Mouse (Mus musculus) liver, embryonic 15.5 days (tissue): ENCODE data around the gene Egfr. TPM values are rescaled to one million over a fixed set of nuclear protein-coding genes. Genes with fewer than 3 reads are reported as not detected.

Source experiments
- ATAC-seq: fragments of 200-750 bp; cut with Nextera tagmentation; 2 replicates; pipeline ENCODE4 v1.8.0; 2017; ENCODE audit warnings: moderate number of reproducible peaks, mild to moderate bottlenecking, moderate library complexity; ENCODE audit not compliant: insufficient read depth
- H3K27ac ChIP-seq: fragments of 300-500 bp; sonication (generic); replicated peaks from 2 replicates; pipeline ENCODE4 v1.5.1; 2015; ENCODE audit warnings: mild to moderate bottlenecking, inconsistent platforms
- H3K27me3 ChIP-seq: fragments of 300-500 bp; sonication (generic); 2 replicates; pipeline ENCODE4 v1.6.1; 2015; ENCODE audit warnings: mild to moderate bottlenecking, inconsistent platforms
- H3K36me3 ChIP-seq: fragments of 300-500 bp; sonication (generic); replicated peaks from 2 replicates; pipeline ENCODE4 v1.6.1; 2015; ENCODE audit warnings: moderate library complexity, mild to moderate bottlenecking, inconsistent platforms
- H3K4me1 ChIP-seq: fragments of 300-500 bp; sonication (generic); replicated peaks from 2 replicates; pipeline ENCODE4 v1.6.1; 2015; ENCODE audit warnings: inconsistent platforms
- H3K4me2 ChIP-seq: fragments of 300-500 bp; sonication (generic); 2 replicates; pipeline ENCODE4 v1.6.1; 2015; ENCODE audit warnings: moderate library complexity, mild to moderate bottlenecking, inconsistent platforms
- H3K4me3 ChIP-seq: fragments of 300-500 bp; sonication (generic); replicated peaks from 2 replicates; pipeline ENCODE4 v1.5.1; 2015; ENCODE audit warnings: mild to moderate bottlenecking, inconsistent platforms
- H3K9ac ChIP-seq: fragments of 300-500 bp; sonication (generic); 2 replicates; pipeline ENCODE4 v1.6.1; 2015; ENCODE audit warnings: moderate library complexity, mild to moderate bottlenecking, inconsistent platforms
- H3K9me3 ChIP-seq: fragments of 300-500 bp; sonication (generic); replicated peaks from 2 replicates; pipeline ENCODE4 v1.6.1; 2016; ENCODE audit warnings: inconsistent platforms
- WGBS: fragments of 180-500 bp; shearing (Covaris S2); methylation state at CpG from one replicate; pipeline ENCODE4 v1.1.7; 2015; ENCODE audit warnings: mixed read lengths; ENCODE audit not compliant: insufficient replicate concordance; 5-methylcytosine and 5-hydroxymethylcytosine counted together
- polyA plus RNA-seq: library from polyadenylated mRNA; unstranded; fragments of >200 nt; fragmentation: Nextera tagmentation; extraction: Ambion mirVana; gene quantifications from 2 replicates; pipeline ENCODE4 v1.2.1, GENCODE M21; 2015

The Egfr gene
- polyA plus RNA-seq, 1 experiment from 2014 or later = 1.1 TPM

DNA sequence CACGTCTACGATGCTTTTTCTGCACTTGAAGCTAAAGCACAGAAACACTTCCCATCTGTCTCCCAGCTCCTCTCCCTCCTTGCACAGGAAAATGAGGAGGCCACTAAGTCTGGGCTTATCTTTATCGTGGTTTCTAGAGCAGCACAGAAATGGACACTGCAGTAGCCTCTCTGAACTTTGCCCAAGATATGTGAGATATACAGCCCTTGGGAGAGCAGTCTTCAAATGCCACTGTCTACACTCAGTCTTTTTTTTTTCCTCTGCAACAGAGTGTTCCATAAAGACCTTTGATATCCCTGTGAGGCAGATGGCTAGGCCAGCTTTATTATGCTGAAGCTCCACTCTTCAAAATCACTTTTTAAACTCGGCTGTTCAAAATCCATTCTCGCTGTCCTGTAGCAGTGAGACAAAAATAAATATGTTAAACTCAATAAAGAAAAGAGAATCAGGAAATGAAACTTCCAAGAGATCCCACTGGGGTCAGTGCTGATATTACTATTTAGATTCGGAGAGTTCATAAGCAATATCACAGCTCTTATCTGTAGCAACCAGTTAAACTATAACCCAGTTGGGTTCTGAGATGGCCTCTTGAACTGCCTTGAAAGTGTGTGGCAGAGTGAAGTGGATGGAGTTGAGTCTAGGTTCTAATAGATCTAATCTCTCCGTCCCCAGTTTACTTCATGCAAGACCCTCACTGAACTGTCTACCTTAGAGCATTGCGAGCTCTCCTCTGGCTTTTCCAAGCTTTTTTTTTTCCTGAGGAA is 148.8 kb downstream of the Egfr start:
- H3K27ac ChIP-seq = no peak overlapping the region
- ATAC-seq = no peak

DNA sequence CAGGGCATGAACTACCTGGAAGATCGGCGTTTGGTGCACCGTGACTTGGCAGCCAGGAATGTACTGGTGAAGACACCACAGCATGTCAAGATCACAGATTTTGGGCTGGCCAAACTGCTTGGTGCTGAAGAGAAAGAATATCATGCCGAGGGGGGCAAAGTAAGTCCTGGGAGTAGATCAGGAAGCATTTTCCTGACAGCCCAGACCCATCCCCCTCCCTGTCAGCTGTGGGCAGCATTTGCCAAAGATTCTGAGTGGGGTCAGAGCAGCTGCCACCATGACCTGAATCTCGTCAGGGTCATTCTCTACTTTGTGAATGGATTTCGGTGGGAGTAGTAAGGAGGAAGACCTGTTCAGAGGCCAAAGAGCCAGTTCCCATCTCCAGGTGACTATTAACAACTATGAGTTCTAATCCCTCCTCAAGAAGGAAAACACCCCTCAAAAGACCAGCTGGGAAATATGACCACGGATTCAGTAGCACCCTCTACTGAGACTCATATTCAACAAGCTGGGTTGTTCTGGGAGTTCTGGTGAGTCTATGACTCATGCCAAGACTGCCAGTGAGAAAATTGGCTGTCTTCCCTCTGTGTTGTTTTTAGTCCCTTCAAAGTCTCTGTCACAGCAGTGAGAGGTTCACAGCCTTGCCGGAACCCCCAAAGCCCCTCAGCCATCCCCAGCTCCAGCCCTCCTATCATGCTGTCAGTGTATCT is 152.5 kb downstream of the Egfr start:
- no peak for ATAC-seq
- no peaks in the 10 kb centered on the region for H3K9me3 ChIP-seq
- no peaks in the 10 kb centered on the region for H3K27me3 ChIP-seq
- H3K4me3 ChIP-seq = no peak overlapping the region
- no peaks in the 10 kb centered on the region; the same call in 1 of the 2 replicates for H3K4me1 ChIP-seq
- no peak overlapping the region for H3K27ac ChIP-seq
- no peak overlapping the region for H3K9ac ChIP-seq
- H3K36me3 ChIP-seq = no peaks in the 10 kb centered on the region
- no peak overlapping the region for H3K4me2 ChIP-seq
- WGBS = 59% methylated on average over 8 of the region's 8 CpGs

More for the DNA sequence above, 148.8 kb downstream of the Egfr start:
- no peak overlapping the region for H3K9ac ChIP-seq
- no peaks in the 10 kb centered on the region; the same call in 1 of the 2 replicates for H3K4me1 ChIP-seq
- H3K4me2 ChIP-seq = no peak overlapping the region
- no peak overlapping the region for H3K4me3 ChIP-seq
- no peaks in the 10 kb centered on the region for H3K27me3 ChIP-seq
- no peaks in the 10 kb centered on the region for H3K9me3 ChIP-seq
- H3K36me3 ChIP-seq = no peaks in the 10 kb centered on the region
- WGBS = 54% methylated on average over 8 of the region's 8 CpGs

DNA sequence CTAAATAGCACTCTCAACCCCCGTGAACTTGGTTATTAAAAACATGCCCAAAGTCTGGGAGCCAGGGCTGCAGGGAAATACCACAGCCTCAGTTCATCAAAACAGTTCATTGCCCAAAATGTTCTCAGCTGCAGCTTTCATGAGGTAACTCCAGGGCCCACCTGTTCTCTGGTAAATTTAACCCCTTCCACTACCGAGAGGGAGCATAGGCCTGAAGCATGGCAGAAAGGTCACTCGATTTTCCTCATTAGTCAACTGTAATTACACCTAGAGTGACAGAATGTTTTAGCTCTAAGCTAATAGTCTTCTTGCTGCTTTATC is 153.0 kb downstream of the Egfr start:
- Histone ChIP-seq H3K27ac (no peak overlapping the region), H3K36me3 (no peaks in the 10 kb centered on the region), H3K4me3 (no peak overlapping the region), H3K4me1 (no peaks in the 10 kb centered on the region; the same call in 1 of the 2 replicates), H3K9me3 (no peaks in the 10 kb centered on the region), H3K4me2 (no peak overlapping the region), H3K27me3 (no peaks in the 10 kb centered on the region), H3K9ac (no peak overlapping the region)
- 50% methylated on average over 3 of the region's 3 CpGs for WGBS
- no peak for ATAC-seq

DNA sequence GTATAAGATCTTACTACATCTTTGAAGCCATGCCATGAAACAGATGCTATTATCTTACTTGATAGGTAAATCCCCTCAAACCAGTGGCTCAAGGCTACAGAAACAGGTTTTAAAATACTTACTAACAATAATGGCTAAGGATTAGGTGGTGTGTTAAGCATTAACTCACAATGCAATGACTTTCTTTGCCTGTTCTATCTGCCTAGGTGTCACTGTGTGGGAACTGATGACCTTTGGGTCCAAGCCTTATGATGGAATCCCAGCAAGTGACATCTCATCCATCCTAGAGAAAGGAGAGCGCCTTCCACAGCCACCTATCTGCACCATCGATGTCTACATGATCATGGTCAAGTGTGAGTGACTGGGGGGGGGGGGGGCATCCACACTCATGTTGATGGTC is 154.5 kb downstream of the Egfr start:
- no peak for ATAC-seq
- H3K27ac ChIP-seq = no peak overlapping the region
- 82% methylated on average over 2 of the region's 2 CpGs for WGBS
- no peaks in the 10 kb centered on the region for H3K27me3 ChIP-seq
- H3K4me1 ChIP-seq = no peaks in the 10 kb centered on the region; the same call in 1 of the 2 replicates
- H3K9me3 ChIP-seq = no peaks in the 10 kb centered on the region
- H3K36me3 ChIP-seq = no peaks in the 10 kb centered on the region
- H3K4me3 ChIP-seq = no peak overlapping the region
- H3K9ac ChIP-seq = no peak overlapping the region
- H3K4me2 ChIP-seq = no peak overlapping the region

DNA sequence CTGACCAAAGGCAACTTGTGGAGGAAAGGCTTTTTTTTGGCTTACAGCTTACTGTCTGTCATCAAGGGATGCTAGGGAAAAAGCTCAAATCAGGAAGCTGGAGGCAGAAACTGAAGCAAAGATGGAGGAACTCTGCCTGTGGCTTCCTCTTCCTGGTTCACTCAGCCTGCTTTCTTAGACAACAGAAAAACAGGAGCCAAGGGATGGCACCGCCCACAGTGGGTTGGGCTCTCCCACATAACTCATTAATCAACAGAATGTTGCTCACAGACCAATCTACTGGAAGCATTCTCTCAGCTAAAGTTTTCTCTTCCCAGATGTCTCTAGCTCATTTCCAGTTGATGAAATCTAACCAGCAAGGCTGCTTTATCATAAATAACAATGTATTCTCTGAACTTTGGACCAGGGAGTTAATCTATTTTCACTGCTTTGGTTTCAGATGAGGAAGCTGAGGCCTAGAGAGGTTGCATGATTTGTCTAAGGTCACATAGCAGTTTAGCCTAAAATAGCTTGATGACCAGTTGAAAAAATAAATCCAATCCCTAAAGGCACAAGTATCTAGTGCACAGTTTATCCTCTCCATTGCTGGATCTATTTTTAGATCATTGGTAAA is 155.6 kb downstream of the Egfr start:
- no peak overlapping the region for H3K4me2 ChIP-seq
- H3K27me3 ChIP-seq = no peaks in the 10 kb centered on the region
- 60% methylated on average over 1 of the region's 1 CpGs for WGBS
- H3K9ac ChIP-seq = no peak overlapping the region
- no peak overlapping the region for H3K27ac ChIP-seq
- no peaks in the 10 kb centered on the region for H3K4me1 ChIP-seq
- H3K9me3 ChIP-seq = no peaks in the 10 kb centered on the region
- H3K36me3 ChIP-seq = no peaks in the 10 kb centered on the region
- no peak for ATAC-seq
- no peak overlapping the region for H3K4me3 ChIP-seq

DNA sequence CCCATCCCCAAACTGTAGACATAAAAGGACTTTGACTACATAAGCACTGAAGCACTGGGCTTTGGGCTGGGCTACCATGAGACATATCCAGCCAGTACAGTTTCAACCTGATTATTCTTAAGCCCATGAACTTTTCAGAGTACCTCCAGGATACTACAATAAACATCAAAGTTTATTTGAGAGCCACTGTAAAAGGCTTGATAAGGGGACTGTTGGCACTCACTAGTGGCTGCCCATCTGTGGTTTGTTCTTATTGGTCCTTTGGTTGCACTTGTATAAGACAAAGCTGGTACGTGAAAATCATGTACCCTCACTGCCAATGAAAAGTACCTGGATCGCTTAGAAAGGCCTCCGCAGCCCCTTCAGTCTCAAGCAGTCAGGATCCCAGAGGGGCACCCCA is 162.8 kb downstream of the Egfr start:
- H3K36me3 ChIP-seq = no peaks in the 10 kb centered on the region
- H3K9me3 ChIP-seq = no peaks in the 10 kb centered on the region
- no peak overlapping the region for H3K4me2 ChIP-seq
- H3K9ac ChIP-seq = no peak overlapping the region
- H3K27ac ChIP-seq = no peak overlapping the region
- 64% methylated on average over 3 of the region's 3 CpGs for WGBS
- H3K4me3 ChIP-seq = no peak overlapping the region
- H3K4me1 ChIP-seq = no peaks in the 10 kb centered on the region
- no peak for ATAC-seq
- H3K27me3 ChIP-seq = no peaks in the 10 kb centered on the region

DNA sequence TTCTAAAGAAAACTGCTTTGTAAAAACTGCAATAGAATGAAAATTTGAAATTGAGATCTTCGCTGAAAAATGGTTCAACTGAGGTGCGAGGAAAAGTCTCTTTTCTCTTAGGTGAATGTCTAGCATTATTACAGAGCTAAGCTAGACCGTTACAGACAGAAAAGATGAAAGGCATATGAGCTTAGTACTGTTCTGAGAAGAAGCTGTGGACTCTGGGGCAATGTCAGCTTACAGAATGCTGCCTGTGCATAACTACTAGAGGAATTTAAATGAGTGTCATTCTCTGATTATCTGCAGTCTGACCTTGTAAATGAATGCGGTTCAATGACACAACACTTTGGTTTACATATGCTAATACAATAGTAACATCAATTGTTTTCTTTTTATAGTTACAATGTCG is 163.8 kb downstream of the Egfr start:
- Histone ChIP-seq H3K4me3 (no peak overlapping the region), H3K4me2 (no peak overlapping the region), H3K36me3 (no peaks in the 10 kb centered on the region), H3K9ac (no peak overlapping the region), H3K9me3 (no peaks in the 10 kb centered on the region), H3K4me1 (no peaks in the 10 kb centered on the region), H3K27me3 (no peaks in the 10 kb centered on the region), H3K27ac (no peak overlapping the region)
- 60% methylated on average over 5 of the region's 5 CpGs for WGBS
- no peak for ATAC-seq

DNA sequence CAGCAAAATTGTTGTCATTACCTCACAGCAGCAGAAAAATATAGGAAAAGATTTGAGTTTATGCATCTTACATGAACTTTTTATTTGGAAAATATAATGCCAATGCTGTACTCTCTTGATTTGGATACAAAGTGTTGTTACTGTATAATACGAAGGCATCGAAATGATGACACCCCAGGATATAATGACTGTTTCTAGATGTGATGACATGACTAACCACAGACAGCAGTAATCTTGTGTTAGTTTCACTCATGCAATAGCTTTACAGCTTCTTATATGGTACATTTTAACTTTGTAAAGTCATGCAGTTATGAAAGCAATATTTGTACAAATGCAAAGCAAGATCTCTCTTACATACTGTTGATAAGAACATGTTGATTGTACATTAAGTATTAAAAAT is 165.5 kb downstream of the Egfr start:
- H3K36me3 ChIP-seq = no peaks in the 10 kb centered on the region
- no peak overlapping the region for H3K4me3 ChIP-seq
- H3K9me3 ChIP-seq = no peaks in the 10 kb centered on the region
- no peaks in the 10 kb centered on the region for H3K4me1 ChIP-seq
- no peaks in the 10 kb centered on the region for H3K27me3 ChIP-seq
- no peak for ATAC-seq
- H3K4me2 ChIP-seq = no peak overlapping the region
- no peak overlapping the region for H3K9ac ChIP-seq
- WGBS = 67% methylated on average over 2 of the region's 2 CpGs
- H3K27ac ChIP-seq = no peak overlapping the region

DNA sequence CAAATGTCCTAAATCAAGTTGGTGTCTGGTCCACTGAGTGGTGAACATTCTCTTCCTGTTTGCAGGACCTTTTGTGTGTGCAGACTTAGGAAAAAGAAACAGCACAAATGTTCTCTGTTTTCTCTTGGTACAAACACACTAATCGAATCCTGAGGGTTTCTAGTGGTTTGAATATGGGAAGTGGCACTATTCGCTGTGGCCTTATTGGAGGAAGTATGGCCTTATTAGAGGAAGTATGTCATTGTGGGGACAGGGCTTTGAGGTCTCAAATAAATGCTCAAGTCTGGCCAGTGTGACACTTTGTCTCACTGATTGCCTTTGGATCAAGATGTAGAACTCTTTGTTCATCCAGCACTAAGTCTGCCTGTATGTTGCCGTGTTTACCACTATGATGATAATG is 180.2 kb downstream of the Egfr start:
- Histone ChIP-seq H3K9ac (no peak overlapping the region), H3K4me3 (no peak overlapping the region), H3K4me1 (no peaks in the 10 kb centered on the region), H3K4me2 (no peak overlapping the region), H3K9me3 (no peaks in the 10 kb centered on the region), H3K27ac (no peak overlapping the region), H3K27me3 (no peaks in the 10 kb centered on the region), H3K36me3 (no peaks in the 10 kb centered on the region)
- 38% methylated on average over 3 of the region's 3 CpGs for WGBS
- no peak for ATAC-seq

DNA sequence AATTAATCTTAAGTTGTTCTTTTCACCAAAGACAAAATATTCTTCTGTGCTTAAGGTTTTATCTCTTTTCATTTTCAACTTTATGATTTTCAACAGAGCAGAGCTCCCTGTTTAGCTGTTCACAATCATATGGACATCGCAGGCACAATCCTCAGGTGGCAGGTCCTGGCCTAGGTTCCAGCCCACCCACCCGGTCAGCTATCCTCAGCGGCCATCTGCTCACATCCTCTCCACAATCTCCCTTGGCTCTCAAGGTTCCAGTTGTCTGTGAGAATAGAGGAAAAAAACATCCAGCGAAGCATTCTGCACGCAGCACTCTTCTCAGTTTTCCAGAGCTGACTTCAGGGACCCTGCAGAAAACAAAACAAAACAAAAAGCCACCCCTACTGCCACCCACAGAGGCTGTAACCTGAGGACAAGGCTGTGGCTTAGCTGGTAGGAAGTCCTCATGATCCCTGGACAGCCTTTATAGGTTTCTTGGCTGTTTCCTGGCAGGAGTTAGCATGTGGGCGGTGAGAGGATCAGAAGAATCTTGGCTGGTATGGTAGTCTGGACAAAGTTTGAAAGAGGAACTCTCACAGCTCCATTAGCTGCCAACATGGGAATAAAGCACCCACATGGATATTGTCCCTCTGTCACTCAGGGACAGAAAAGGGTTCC is 183.7 kb downstream of the Egfr start:
- H3K27ac ChIP-seq = no peak overlapping the region
- no peaks in the 10 kb centered on the region for H3K27me3 ChIP-seq
- no peaks in the 10 kb centered on the region for H3K4me1 ChIP-seq
- no peak for ATAC-seq
- H3K9me3 ChIP-seq = no peaks in the 10 kb centered on the region
- no peak overlapping the region for H3K4me3 ChIP-seq
- no peaks in the 10 kb centered on the region for H3K36me3 ChIP-seq
- 60% methylated on average over 6 of the region's 6 CpGs for WGBS
- H3K4me2 ChIP-seq = no peak overlapping the region
- no peak overlapping the region for H3K9ac ChIP-seq

DNA sequence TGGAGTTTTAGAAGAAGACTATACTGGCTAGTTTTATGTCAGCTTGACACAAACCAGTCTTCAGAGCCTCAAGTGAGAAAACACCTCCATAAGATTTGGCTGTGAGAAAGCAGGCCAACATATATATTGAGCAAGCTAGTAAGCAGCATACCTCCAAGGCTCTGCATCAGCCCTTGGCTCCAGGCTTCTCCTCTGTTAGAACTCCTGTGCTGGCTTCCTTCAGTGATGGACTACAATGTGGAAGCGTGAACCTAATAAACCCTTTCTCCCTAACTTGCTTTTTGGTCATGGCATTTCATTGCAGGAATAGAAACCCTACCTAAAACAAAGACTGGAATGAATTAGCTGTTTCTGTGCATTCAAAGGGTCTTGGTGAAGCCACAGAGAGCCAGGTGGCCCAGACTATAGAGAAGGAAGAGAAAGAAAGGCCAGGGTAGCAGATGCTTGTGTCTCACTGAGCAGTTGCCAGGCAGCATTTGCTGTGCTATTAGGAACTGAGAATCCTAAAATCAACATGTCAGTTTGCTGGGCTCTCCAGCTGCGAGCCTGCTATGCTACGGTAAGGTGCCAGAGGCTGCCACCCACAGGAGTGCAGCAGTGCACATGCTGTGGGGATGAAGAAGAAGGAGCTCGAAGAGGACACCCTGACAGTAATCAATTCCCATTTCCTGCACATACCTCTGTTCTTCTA is 189.2 kb downstream of the Egfr start:
- no peak for ATAC-seq
- 66% methylated on average over 4 of the region's 4 CpGs for WGBS
- no peaks in the 10 kb centered on the region for H3K4me1 ChIP-seq
- no peak overlapping the region for H3K4me3 ChIP-seq
- no peaks in the 10 kb centered on the region for H3K9me3 ChIP-seq
- H3K27ac ChIP-seq = no peak overlapping the region
- no peaks in the 10 kb centered on the region for H3K36me3 ChIP-seq
- H3K9ac ChIP-seq = no peak overlapping the region
- H3K4me2 ChIP-seq = no peak overlapping the region
- no peaks in the 10 kb centered on the region for H3K27me3 ChIP-seq
